Mouse (Mus musculus) layer of hippocampus, postnatal 36 days (tissue): ENCODE data around the gene Ighmbp2. TPM values are rescaled to one million over a fixed set of nuclear protein-coding genes. Genes with fewer than 3 reads are reported as not detected.
A peak's percentile ranks its signal among the peaks of the same experiment; 100 is the strongest.

Experiments
- DNase-seq, 2 experiments: peaks; one replicate each; pipeline ENCODE4 v3.0.0; 2022
- total RNA-seq, 2 experiments: library from RNA; stranded (reverse); gene quantifications; 2 replicates each; pipeline ENCODE4 v1.2.3; 2021

Ighmbp2 gene
- 10 to 100 TPM in 1 of 2 experiments, 1 to 10 TPM in 1; 9.0 to 10.2 TPM for total RNA-seq

DNA sequence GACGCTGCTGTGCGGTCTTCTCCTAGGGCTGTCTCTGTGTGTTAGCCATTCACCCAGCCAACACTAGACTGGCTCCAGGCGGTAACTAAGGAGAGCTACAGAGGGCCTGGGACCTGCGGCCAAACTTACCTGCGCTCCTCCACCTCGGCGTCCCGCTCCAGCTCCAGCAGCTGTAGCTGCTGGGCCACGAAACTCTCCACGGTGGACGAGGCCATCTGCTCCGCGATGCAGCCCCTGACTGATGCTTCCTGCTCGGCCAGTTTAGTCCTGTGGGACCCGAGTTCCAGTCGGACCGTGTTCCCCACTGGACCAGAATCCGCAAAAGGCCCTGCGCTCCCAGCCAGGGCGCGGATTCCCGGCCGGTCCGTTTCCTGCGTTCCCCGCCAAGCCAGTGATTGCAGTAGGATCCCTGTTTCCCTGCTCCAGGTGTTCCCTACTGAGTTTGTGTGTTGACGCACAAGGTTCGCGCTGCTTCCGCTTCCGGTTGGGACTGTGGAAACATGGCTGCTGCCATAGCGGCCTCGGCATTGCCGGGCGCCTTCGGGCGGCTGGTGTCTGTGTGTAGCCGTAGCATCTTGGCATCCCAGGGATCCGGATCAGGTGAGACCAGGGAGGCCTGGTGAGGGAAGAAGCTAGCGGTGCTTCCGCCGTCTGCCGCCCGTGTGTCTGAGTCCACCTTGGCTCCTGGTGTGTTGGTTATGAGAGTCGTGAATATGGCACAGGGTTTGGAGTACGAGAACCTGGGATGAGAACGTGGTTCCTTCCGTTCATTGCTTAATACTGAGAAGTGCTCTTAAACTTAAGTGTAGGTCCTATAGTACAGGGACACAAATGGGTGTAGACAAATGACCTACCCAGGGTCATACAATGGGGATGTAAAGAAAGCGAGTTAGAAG is at the start of gene Ighmbp2, which contains the start of gene Mrpl21:
Ighmbp2 (minus strand) TSS at position 446 of the 896 bp plus-strand sequence.
Mrpl21 (plus strand) TSS at position 330 of the 896 bp plus-strand sequence.
- peak; percentile 90 to 92 for DNase-seq

- no peak for DNase-seq
Observed at GRCm38 (mm10) chr19:3326479-3327047, 43.7 kb upstream of the Ighmbp2 start.

GRCm38 (mm10) chr19:3325771-3326478 is 43.1 kb upstream of the Ighmbp2 start:
- DNase-seq, result no peak

DNA sequence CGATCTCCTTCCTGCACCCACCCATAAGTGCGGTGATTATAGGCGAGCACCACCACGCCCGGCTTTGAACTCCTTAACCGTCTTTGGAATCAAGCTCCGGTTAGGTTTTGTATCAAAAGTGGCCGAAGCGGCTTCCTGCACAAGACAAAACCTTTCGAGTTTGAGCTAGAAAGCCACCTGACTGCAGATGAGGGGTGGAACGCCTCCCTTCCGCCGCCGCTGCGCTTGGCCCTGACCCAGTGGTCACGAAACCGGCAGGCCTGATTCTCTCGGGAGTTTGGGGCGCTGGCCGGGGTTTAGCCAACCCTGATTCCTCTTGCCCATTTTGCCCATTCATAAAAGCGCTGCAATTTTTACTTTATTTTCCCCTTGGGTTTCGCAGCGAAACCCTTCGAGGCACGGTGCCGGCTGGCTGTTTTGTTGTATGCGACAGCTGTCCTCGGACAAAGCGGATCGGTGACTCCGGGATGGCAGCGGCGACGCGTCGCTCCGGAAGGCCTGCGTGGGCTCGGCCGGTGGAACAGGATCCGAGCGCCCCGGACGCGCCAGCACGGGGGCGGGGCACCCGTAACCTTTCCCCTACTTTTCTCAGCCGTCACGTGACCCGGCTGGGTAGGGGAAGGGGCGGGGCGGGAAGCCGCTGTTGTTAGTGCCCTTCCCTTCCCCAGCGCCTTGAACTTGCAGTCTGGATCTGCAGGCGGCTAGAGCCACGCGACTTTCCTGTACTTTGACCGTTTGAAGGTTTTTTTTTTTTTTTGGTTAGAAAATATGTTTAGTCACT is 42.3 kb upstream of the Ighmbp2 start:
- peak; percentile 76 to 77 for DNase-seq

- DNase-seq, result no peak
Observed at GRCm38 (mm10) chr19:3324271-3324811, 41.5 kb upstream of the Ighmbp2 start.

- peak; percentile 39 to 42 for DNase-seq
Observed at GRCm38 (mm10) chr19:3323753-3324270, 41.0 kb upstream of the Ighmbp2 start.

DNA sequence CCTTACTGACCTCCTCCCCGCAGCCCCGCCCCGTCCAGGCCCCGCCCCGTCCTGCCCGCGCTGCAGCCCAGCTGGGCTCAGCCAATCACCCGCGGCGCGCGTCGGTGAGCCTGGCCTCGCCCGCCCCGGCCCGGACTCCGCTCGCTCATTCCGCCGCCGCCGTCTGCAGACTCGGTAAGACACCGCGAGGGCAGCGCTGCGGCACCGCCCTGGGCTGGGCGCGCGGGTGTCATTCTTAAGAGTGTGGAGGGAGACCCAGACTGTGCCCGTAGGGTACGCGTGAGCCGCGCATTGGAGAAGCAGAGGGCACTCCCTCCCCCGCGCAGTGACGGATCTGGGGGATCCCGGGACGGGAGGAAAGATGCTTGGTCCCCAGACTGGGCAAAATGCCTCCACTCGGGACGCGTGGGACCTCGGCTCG is 40.4 kb upstream of the Ighmbp2 start:
- DNase-seq, result peak; percentile 63 to 64

DNA sequence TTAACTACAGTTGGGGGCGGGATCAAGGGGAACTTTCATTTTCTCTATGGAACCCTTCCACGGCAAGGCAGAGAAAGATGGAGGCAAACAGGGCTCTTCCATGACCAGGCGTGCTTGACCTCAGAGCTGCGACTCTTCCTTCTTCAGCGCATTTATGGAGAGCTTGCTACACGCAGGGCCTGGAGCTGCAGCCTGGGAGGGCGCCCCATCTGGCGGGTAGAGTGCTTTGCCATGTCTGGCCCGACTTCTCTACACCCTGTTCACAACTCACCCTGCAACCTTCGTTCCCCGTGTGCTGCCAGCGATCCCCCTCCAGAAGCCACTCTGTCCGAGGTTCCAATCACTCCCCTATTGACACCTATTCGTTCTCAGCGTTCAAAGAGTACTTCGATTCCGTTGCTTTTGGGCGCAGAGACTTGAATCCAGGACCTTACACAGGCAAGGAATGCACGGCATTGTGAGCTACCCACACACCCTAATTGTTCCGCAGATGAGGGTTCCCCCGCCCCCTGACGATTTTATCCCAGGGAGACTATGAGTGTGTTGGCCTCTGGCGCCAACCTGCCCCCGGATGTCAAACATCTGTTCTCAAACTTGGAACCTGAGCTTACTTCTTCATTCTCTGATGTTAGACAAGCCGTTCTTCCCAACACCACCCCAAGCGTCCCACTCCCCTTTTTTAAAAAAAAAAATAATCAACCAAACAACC is 39.6 kb upstream of the Ighmbp2 start, which contains the start of gene Cpt1a:
Cpt1a (plus strand) TSS at position 74 of the 709 bp plus-strand sequence.
- DNase-seq, result no peak

- DNase-seq, result no peak
Observed at GRCm38 (mm10) chr19:3321617-3322016, 38.8 kb upstream of the Ighmbp2 start.

DNA sequence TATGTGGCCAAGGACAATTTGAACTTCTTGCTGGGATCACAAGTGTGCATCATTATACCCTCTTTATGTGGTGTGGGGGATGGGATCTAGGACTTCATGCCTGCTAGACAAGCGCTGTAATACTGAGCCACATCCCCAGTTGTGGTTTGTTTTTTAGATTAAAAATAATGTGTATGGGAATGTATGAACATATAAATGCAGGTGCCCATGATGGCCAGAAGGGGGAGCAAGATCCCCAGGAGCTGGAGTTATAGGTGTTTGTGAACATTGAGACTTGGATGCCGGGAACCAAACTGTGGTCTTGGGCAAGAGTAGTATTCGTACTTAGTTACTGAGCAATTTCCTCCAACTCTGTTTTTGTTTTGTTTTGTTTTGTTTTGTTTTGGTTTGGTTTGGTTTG is 38.0 kb upstream of the Ighmbp2 start:
- DNase-seq, result no peak

GRCm38 (mm10) chr19:3320086-3320485 is 37.3 kb upstream of the Ighmbp2 start:
- DNase-seq, result no peak

DNA sequence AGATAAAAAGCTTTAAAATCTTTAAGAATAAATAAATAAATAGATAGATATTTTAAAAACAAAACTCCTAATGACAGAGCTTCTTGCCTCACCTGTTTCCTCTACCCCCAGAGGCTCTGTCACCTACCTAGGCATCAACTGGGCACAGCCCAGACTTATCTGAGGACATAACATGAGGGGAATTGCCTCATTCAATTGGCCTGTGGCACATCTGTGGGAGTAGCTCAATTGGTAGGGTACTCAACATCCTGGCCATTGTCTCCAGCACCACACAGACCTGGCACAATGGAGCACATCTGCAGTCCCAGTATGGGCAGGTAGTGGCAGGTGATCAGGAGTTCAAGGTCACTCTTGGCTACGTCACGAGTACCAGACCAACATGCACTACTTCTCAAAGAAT is 36.5 kb upstream of the Ighmbp2 start:
- no peak for DNase-seq

DNA sequence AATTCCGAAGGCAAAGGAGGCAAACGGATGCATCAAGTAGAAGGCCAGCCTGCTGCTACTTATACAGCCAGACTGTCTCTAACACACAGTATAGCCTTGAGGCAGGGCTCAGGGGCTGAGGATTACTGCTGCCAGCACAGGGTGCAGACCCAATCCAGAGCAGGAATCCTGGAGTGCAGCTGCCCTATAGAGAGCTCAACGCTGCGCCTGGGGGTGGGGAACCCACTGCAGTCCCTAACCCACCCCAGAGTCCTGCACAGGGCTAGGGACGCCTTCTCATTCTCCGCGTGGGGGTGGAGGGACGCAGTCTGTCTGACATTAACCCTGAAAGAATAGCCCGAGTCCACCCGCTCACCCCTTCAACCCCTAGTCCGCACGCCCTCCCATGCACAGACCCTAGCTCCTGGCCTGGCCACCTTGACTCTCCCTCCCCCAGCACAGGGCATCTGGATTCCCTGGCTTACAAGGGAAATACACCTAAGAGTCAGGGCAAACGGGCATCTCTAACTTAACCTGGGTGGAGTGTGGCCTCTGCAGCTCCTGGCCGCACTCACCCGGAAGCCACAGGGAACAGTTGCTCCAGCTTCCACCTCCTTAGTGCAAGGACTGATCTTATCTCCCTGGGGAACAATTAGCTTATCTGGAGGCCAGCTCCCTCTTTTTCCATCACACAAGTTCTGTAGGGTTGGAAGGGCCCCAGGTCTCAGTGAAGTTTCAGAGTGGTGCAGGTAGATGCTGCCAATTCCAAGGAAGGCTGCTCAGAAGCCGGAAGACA is 24.5 kb upstream of the Ighmbp2 start:
- DNase-seq, result no peak

DNA sequence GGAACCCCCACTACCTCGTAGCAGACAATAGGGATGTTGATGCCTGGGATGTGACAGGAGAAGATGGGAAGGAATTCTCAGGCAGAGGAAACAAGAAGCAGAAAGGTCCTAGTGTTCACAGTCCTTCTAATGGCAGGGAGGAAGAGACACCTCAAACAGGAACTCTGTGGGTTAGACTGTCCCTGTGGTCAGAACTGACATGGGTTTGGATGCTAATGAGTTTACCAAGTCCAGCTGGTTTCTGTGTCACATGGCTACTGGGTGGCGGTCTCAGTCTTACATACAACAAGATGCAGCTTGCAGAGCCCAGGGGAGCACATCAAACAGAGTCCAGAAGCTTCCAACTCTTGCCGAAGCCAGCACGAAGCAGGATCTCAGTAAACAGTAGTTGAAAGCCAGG is 21.2 kb upstream of the Ighmbp2 start:
- no peak for DNase-seq

- no peak for DNase-seq
Observed at GRCm38 (mm10) chr19:3297775-3298174, 15.0 kb upstream of the Ighmbp2 start.

DNA sequence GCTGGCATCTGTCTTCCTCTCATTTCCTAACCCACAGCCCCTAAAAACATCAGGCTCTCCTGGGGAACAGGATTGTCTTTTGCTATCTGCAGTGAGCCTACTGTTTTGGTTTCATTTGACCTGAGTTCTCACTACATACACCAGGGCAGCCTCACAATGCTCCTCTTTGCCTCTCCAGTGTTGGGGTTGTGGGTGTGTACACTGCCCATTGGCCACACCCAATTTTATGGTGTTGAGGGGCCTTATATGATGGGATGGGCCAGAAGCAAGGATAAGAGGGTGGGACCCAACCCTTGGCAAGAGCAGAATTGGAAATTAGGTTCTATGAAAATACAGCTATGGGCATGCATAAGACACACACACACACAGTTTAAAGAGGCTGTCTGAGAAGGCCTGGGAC is 14.2 kb upstream of the Ighmbp2 start:
- no peak for DNase-seq

GRCm38 (mm10) chr19:3295245-3295644 is 12.4 kb upstream of the Ighmbp2 start:
- DNase-seq, result no peak

DNA sequence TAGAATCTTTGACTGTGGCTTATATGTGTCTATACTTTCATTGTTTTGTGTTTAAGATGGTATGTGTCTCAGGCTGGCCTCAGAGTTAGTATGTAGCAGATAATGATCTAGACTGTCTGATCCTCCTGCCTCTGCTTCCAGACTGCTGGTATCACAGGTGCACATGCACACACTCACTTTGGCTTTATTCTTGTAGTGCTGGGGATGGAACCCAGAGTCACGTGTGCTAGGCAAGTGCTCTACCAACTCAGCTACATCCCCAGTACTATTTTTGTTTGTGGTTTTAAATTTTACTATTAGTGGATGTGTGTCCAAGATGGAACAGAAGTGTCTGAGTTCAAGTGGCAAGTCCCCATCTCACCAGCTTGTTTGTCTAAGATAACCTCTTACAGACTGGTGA is 10.2 kb upstream of the Ighmbp2 start:
- DNase-seq, result no peak

- peak; percentile 43 to 45 for DNase-seq
Observed at GRCm38 (mm10) chr19:3292028-3292427, 9.2 kb upstream of the Ighmbp2 start.

GRCm38 (mm10) chr19:3289006-3289405 is 6.2 kb upstream of the Ighmbp2 start:
- no peak for DNase-seq
